Mouse (Mus musculus) yolk sac, embryonic 10.5 days (tissue): ENCODE results near the gene Tldc1.

Experiments used
- DNase-seq: peaks from one replicate; pipeline ENCODE4 v3.0.0-alpha.2; 2017; ENCODE audit warnings: low spot score

Gene Tldc1

DNA sequence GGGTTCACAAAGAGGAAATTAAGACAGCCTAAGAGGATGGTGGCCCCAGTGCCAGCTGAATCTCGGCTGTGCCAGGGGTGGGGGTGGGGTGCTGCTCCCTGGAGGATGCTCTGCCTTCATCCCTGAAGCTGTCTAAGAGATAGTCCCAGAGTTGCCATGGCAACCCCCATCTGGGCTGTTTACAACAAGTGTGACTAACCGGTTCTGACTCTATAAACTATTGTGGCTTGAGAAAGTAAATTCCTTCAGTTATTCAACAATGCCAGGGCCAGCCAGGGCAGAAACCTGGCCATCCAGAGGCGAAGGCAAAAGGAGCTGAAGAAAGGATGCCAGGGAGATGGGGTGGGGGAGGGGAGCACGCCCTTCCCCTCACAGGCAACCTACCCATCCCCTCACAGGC is 23.0 kb upstream of the Tldc1 start:
- DNase-seq = no peak

GRCm38 (mm10) chr8:119798965-119799264 is 20.7 kb upstream of the Tldc1 start:
- DNase-seq = no peak

DNA sequence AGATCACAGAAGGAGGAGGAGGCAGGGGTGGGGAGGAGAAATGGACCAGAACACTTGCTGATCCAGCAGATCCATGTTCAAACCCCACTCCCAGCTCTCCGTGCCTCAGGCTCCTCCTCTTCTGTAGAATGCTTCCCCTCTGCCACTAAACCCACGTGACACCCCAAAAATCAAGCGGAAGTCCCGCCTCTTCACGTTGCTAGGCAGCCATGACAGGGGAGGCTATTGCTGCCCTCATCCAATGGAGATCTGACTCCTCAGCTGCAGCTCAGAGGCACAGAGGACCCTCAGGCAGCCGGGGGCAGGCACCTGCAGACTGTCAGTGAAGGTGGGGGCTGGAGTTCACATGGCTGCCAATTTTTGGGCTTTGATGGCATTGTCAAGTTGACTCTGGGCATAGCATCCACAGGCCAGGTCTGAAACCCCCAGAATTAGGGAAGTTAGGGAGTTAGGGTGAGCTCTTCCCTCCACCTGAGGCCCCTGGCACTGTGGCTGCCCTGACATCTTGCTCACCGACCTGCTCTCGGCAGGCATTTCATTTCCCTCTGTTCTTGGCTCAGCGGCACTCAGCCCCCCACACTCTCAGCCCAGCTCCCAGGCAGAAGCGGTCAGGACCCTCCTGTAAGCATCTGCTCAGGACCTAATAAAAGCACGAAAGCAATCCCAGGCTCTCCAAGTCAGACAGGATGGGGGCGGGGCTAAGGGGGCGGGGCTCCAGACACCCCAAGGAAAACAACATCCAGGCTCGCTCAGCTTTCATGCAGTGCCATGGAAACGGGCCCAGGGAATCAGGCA is 20.2 kb upstream of the Tldc1 start:
- no peak for DNase-seq

GRCm38 (mm10) chr8:119795651-119796050 is 17.4 kb upstream of the Tldc1 start:
- no peak for DNase-seq

GRCm38 (mm10) chr8:119794689-119795088 is 16.5 kb upstream of the Tldc1 start:
- DNase-seq = no peak

DNA sequence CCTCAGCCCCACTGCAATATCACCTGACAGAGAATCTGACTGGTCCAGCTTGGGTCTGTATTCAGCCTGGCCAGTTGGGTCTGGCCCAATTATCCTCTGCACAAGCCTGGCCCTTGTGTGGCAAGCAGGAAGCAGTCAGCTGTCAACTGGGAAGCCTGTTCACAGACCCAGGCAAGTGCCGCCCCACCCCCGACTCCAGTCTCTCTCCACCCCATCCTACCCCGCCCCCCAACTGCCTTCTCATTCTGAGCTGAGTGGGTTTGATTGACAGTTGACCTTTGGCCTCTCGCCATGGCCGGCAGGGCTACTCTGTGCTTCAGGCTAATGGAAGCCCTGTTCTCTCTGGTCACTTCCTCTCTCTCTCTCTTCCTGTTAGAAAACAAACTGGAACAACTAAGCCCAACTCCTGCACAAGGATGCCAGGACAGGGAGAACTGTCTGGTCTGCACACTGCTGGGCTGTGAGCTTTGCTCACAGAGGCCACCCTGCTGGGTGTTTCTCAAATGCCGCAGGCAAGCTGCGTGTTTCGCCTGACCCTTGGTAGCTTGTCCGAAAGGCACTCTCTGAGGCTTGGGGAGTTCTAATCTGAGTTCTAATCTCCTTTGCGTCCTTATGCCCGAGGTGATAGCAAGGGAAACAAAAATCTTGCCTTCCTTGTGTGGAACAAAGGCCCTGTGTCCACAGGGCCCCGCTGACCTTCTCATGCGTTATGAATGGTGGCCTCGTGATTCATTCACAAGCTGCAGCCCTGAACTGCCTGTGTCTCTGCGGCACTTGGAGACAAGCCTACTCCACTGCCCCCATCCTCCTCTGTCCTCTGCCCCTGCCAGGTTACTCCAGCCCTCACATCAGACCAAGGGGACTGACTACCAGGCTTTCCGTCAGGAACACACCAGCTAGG is 13.8 kb upstream of the Tldc1 start:
- peak; percentile 96 for DNase-seq

- no peak for DNase-seq
These were observed 11.4 kb upstream of the Tldc1 start for GRCm38 (mm10) chr8:119789581-119789980.

- DNase-seq = no peak
These were observed 10.6 kb upstream of the Tldc1 start for GRCm38 (mm10) chr8:119788607-119789381.

DNA sequence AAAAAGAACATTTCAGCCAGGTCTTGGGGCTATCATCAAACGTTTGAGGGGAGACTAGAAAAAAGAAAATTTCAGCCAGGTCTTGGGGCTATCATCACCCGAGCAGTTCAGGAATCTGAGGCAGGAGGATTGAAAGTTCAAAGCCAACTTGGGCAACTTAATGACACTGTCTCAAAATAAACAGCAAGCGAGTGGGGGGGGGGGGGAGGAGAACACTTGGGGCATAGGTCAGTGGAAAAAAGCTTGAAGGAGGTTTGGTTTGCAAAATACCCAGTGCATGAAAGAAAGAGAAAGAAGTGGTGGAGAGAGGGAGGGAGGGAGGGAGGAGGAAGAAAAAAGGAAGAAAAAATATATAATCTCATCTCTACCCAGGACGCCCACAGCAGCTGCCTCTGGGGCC is 9.1 kb upstream of the Tldc1 start:
- DNase-seq = no peak

DNA sequence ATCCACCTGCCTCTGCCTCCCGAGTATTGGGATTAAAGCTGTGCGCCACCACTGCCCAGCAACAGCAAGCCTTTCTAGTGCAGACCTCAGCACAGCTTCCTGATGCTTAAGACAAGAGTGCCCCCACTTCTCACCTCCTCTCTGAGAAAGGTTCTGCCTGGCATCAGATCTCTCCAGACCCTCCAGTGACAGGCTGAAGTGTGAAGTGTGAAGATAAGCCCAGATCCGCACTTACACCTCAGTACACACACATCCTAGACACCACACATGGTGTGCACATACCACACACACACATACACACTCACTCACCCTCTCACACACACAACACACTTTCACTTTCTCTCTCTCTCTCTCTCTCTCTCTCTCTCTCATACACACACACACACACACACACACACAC is 8.7 kb upstream of the Tldc1 start:
- DNase-seq = no peak

DNA sequence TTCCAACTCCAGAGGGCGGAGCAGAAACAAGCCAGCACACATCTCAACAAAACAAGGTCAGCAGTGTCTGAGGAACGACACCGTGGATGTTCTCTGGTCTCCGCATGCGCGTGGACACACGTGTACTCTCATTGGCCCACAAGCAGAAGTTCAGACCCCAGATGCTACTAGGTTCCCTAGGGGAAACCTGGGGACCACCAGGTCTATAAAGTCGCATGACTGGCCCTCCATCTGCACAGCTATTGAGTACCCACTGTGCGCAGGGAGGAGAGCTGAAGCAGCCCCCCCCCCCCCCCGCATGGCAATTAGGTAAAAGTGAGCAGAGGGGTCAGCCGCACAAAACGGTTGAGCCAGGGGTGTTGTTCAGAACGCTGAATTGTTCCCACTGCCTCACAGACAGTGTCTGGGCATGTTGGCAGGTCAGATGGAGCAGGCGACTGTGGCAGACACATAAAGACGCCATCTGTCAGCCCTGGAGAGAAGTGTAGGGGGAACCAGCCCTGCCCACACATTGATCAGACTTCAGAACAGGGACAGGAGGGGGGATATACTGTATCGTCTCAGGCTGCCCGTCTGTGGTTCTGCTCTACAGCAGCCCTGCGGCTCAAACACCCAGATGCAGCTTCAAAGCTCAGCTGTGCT is 7.7 kb upstream of the Tldc1 start:
- DNase-seq = no peak

GRCm38 (mm10) chr8:119784676-119785075 is 6.5 kb upstream of the Tldc1 start:
- no peak for DNase-seq

- no peak for DNase-seq
These were observed 5.9 kb upstream of the Tldc1 start for GRCm38 (mm10) chr8:119784141-119784574.

DNA sequence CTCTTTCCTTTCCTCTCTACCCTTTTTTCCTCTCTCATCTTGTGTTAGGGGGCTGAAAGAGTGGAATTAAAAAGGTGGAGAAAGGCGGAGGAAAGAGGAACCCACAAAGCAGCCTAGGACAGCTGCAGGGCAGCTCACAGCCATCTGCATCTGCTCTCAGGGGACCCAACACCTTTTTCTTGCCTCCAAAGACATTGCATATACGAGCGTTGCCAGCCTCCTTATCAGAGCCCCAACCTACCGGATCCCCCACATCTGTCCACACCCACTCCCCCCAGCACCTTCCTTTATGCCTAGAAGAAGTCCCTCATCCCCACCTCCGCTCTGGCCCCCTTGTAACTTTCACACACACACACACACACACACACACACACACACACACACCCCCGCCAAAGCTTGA is 5.4 kb upstream of the Tldc1 start:
- no peak for DNase-seq

DNA sequence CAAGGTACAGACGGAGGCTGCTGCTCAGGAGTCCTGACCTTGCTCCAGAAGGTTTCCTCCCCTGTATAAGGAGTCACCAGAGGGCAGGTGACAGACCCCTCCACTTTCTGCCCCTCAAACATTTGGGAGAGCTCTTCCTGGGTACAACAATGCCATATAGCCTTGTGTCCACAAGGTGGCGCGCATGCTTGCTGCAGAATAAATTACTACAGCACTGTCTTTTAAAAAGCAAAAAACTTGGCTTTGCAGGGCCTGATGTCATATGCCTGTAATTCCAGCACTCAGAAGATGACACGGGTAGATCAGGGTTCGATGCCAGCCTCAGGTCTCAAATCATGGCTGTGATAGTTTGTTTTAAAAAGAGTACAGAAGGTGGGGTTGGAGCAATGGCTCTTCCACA is 4.5 kb upstream of the Tldc1 start:
- no peak for DNase-seq

DNA sequence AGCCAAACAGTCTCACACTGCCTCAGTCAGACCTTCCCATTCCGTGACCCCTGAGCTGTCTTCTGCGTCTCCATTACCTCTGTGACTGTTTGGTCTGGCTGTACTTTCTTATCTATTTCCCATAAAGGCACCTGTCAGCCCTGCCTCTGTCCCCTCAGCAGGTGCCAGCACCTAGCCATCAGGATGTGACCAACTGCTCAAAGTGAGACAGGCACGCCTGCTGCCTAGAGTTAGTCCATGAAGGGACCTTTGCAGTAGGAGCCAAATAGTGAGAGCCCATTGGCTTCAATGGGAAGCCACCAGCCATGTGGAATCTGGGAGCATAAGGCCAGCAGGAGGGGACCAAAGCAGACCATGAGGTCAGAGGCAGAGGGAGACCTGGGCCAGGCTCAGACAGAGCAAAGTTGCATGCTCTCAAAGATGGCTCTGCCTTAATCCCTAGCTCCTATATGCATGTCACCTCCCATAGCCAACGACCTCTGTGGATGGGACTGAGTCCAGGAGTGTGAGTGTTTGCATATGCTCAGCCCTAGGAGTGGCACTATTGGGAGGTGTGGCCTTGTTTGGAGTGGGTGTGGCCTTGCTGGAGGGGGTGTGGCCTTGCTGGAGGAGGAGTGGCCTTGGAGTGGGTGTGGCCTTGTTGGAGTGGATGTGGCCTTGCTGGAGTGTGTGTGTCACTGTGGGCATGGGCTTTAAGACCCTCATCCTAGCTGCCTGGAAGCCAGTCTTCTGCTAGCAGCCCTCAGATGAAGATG is 3.0 kb upstream of the Tldc1 start:
- no peak for DNase-seq

- no peak for DNase-seq
These were observed 2.3 kb upstream of the Tldc1 start for GRCm38 (mm10) chr8:119780402-119781049.

- peak; percentile 75 for DNase-seq
These were observed 959 bp upstream of the Tldc1 start for GRCm38 (mm10) chr8:119779013-119779737.

DNA sequence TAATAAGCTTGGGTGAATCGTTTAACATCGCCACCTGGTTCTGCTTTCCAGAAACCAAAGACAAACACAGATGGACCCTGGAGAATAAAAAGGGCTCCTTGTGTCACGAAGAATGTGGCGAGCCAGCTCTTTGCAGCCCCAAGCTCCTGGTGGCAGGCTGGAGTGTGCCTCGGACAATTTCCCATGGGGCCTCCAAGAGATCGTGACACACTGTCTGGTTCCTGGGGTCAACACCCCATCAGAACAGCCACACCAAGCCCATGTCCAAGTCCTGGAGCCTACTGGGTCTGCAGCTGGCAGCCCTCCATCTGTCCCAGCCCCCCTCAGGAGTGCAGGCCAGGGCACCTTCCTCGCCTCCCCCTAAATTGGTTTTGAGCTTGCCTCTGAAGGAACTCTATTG is 451 bp downstream of the Tldc1 start:
- DNase-seq = no peak

GRCm38 (mm10) chr8:119776668-119777245 is 1.5 kb downstream of the Tldc1 start:
- no peak for DNase-seq
